12 mouse cellular contexts compared by ENCODE assay signal in the genomic region with DNA sequence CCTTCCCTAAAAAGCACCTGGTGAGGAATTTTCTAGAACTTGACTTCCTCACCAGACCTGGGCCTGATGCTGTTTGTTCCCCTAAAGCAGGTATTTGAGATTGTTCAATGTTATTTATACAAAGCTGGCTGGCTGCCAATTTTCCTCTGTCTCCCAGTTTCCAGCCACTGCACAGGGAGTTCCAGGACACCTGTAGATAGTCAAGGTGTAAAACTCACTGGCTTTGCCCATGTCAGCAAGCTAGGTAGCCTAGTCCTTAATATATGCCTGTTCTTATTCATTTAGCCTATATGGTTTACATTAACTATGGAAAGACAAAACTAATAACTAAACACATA. TPM values are rescaled to one million over a fixed set of nuclear protein-coding genes. Genes with fewer than 3 reads are reported as not detected.
DNase-seq lines count a peak whose midpoint lies in the region; ATAC-seq and TF ChIP-seq lines count a peak whose summit lies in the region.
"Had no signal": no experiment of that assay in that cellular context is flagged by ENCODE, and none has a peak within 500 bp of the region (broad histone marks: within the 10 kb centered on the region; RNA-seq: fewer than 3 reads in every experiment).

No protein-coding gene starts in this region.

- H3K27me3 ChIP-seq in heart, embryonic 14.5 days (ENCODE audit: control insufficient read depth, insufficient read depth, low read length) = no peaks in the 10 kb centered on the region
- H3K27me3 ChIP-seq in kidney, embryonic 16.5 days (ENCODE audit: insufficient read depth, low read length) = no peaks in the 10 kb centered on the region
- H3K27me3 ChIP-seq in lung, postnatal 0 days (replicated peaks; ENCODE audit: insufficient read depth, low read length) = no peaks in the 10 kb centered on the region
- H3K27me3 ChIP-seq in forebrain, embryonic 14.5 days (replicated peaks; ENCODE audit: control insufficient read depth, insufficient read depth, low read length) = no peaks in the 10 kb centered on the region
- H3K27me3 ChIP-seq: neural tube, embryonic 12.5 days had no signal

- H3K4me3 ChIP-seq in heart, embryonic 14.5 days (ENCODE audit: control insufficient read depth in 1 of 2, insufficient read depth in 1 of 2, low read depth in 1 of 2, low read length in 2 of 2) = no peak overlapping the region
- H3K4me3 ChIP-seq in kidney, embryonic 16.5 days (ENCODE audit: low read length) = no peak overlapping the region
- no peak overlapping the region for H3K4me3 ChIP-seq in lung, postnatal 0 days (ENCODE audit: low read depth, low read length)
- H3K4me3 ChIP-seq in forebrain, embryonic 14.5 days (ENCODE audit: low read depth, low read length) = no peak overlapping the region
- H3K4me3 ChIP-seq: megakaryocyte, embryonic 14.5 days; neural tube, embryonic 12.5 days had no signal

- no peak for ATAC-seq in heart, embryonic 14.5 days (ENCODE audit: insufficient number of reproducible peaks, insufficient read depth, low FRiP score, low read depth)
- ATAC-seq in kidney, embryonic 16.5 days (ENCODE audit: low FRiP score, low TSS enrichment) = no peak
- no peak for ATAC-seq in lung, postnatal 0 days
- ATAC-seq in forebrain, embryonic 14.5 days = no peak
- no peak for ATAC-seq in cerebellum, adult (ENCODE audit: insufficient number of reproducible peaks, low FRiP score, low TSS enrichment)

- H3K36me3 ChIP-seq in heart, embryonic 14.5 days (ENCODE audit: control insufficient read depth, insufficient read depth, low read length) = no peaks in the 10 kb centered on the region
- H3K36me3 ChIP-seq in kidney, embryonic 16.5 days (ENCODE audit: insufficient read depth, low read length) = no peaks in the 10 kb centered on the region
- no peaks in the 10 kb centered on the region for H3K36me3 ChIP-seq in lung, postnatal 0 days (ENCODE audit: insufficient read depth, low read length)
- no peaks in the 10 kb centered on the region for H3K36me3 ChIP-seq in forebrain, embryonic 14.5 days (ENCODE audit: control insufficient read depth, insufficient read depth, low read length)
- H3K36me3 ChIP-seq: neural tube, embryonic 12.5 days had no signal

- H3K9ac ChIP-seq in heart, embryonic 14.5 days (ENCODE audit: low read length) = peak overlapping the region; percentile 44; the same call in 1 of the 2 replicates
- peak overlapping the region; percentile 45; the same call in 1 of the 2 replicates for H3K9ac ChIP-seq in kidney, embryonic 16.5 days (replicated peaks; ENCODE audit: low read length)
- H3K9ac ChIP-seq in lung, postnatal 0 days (replicated peaks; ENCODE audit: low read depth) = no peak overlapping the region
- H3K9ac ChIP-seq in forebrain, embryonic 14.5 days (ENCODE audit: low read length) = no peak overlapping the region
- H3K9ac ChIP-seq: neural tube, embryonic 12.5 days had no signal

- peak overlapping the region; percentile 38; the same call in 1 of the 2 replicates for H3K4me2 ChIP-seq in heart, embryonic 14.5 days (ENCODE audit: low read length)
- no peak overlapping the region for H3K4me2 ChIP-seq in kidney, embryonic 16.5 days (replicated peaks; ENCODE audit: low read depth, low read length)
- no peak overlapping the region for H3K4me2 ChIP-seq in lung, postnatal 0 days (replicated peaks; ENCODE audit: low read depth, low read length)
- H3K4me2 ChIP-seq in forebrain, embryonic 14.5 days (ENCODE audit: low read length) = no peak overlapping the region
- H3K4me2 ChIP-seq: neural tube, embryonic 12.5 days had no signal

- no peak for TF ChIP-seq CTCF in lung, postnatal 0 days (IDR thresholded peaks at IDR 0.05)

- no peak for TF ChIP-seq EP300 in lung, postnatal 0 days (IDR thresholded peaks at IDR 0.05)

- H3K27ac ChIP-seq in heart, embryonic 14.5 days (replicated peaks in 1 of 2; ENCODE audit: control insufficient read depth in 1 of 2, insufficient read depth in 1 of 2, low read depth in 2 of 2, low read length in 2 of 2) = peak overlapping the region; percentile 79 to 87
- H3K27ac ChIP-seq in kidney, embryonic 16.5 days (ENCODE audit: low read length) = peak overlapping the region; percentile 82
- H3K27ac ChIP-seq in lung, postnatal 0 days (ENCODE audit: low read length) = 0 out of 2 replicates have a peak overlapping the region, but pooled peaks have one; percentile 9
- no peak overlapping the region for H3K27ac ChIP-seq in forebrain, embryonic 14.5 days (ENCODE audit: low read depth, low read length)
- H3K27ac ChIP-seq: neural tube, embryonic 12.5 days had no signal

- H3K4me1 ChIP-seq in heart, embryonic 14.5 days (ENCODE audit: control insufficient read depth in 2 of 2, insufficient read depth in 2 of 2, low read length in 2 of 2) = peaks cover 9 to 15% of the 10 kb centered on the region in 2 experiments
- H3K4me1 ChIP-seq in kidney, embryonic 16.5 days (ENCODE audit: insufficient read depth, low read length) = peaks cover 17% of the 10 kb centered on the region
- H3K4me1 ChIP-seq in lung, postnatal 0 days (ENCODE audit: insufficient read depth, low read depth, low read length) = 0 out of 2 replicates have a peak, but pooled peaks cover 6% of the 10 kb centered on the region
- H3K4me1 ChIP-seq in forebrain, embryonic 14.5 days (ENCODE audit: control insufficient read depth, insufficient read depth, low read length) = peaks cover 4% of the 10 kb centered on the region; the same call in 1 of the 2 replicates

- peak; percentile 30 for DNase-seq in kidney, adult 18-20 months
- DNase-seq in kidney, adult 8-10 months = no peak
- DNase-seq in lung, postnatal 0 days (ENCODE audit: low spot score) = peak; percentile 21
- DNase-seq in layer of hippocampus, adult 8-10 months (ENCODE audit: low spot score in 2 of 2) = no peak
- no peak for DNase-seq in forebrain, embryonic 14.5 days (ENCODE audit: low spot score)
- DNase-seq: cerebellum, postnatal 10 days; gastrocnemius, postnatal 14 days had no signal

- H3K9me3 ChIP-seq in heart, embryonic 14.5 days (ENCODE audit: control insufficient read depth, low read length) = no peaks in the 10 kb centered on the region
- no peaks in the 10 kb centered on the region for H3K9me3 ChIP-seq in kidney, embryonic 16.5 days (ENCODE audit: low read length)
- H3K9me3 ChIP-seq in lung, postnatal 0 days (ENCODE audit: low read length) = no peaks in the 10 kb centered on the region
- no peaks in the 10 kb centered on the region for H3K9me3 ChIP-seq in forebrain, embryonic 14.5 days (replicated peaks; ENCODE audit: control insufficient read depth, low read length)
- H3K9me3 ChIP-seq: neural tube, embryonic 12.5 days had no signal

RNA-seq across cellular contexts. Expression of a gene that starts 25.8 kb away (rescaled TPM):
- 7.4 TPM in 2 replicates for polyA plus RNA-seq in heart, embryonic 14.5 days (2014; fragmentation: Nextera tagmentation; extraction: Ambion mirVana)
- polyA plus RNA-seq in kidney, embryonic 16.5 days (2015; fragmentation: Nextera tagmentation; extraction: Ambion mirVana) = 6.1 and 6.7 TPM in 2 replicates
- 4.6 and 5.3 TPM in 2 replicates for polyA plus RNA-seq in lung, postnatal 0 days (2015; fragmentation: Nextera tagmentation; extraction: Ambion mirVana)
- 10 to 100 TPM in 1 of 4 experiments, 1 to 10 TPM in 3; 8.0 to 11.8 (median 9.4) TPM for total RNA-seq in layer of hippocampus, adult 8-10 months (2022)
- polyA plus RNA-seq in forebrain, embryonic 14.5 days (2014; fragmentation: Nextera tagmentation; extraction: Ambion mirVana) = 0.51 and 0.99 TPM in 2 replicates

RNA-seq across cellular contexts. Expression of a gene that starts 44.5 kb away (rescaled TPM):
- polyA plus RNA-seq in heart, embryonic 14.5 days (2014; fragmentation: Nextera tagmentation; extraction: Ambion mirVana) = 2.2 and 2.4 TPM in 2 replicates
- polyA plus RNA-seq in kidney, embryonic 16.5 days (2015; fragmentation: Nextera tagmentation; extraction: Ambion mirVana) = 3.0 and 3.7 TPM in 2 replicates
- polyA plus RNA-seq in lung, postnatal 0 days (2015; fragmentation: Nextera tagmentation; extraction: Ambion mirVana) = 4.3 and 5.7 TPM in 2 replicates
- under 1 TPM in 3 of 4 experiments, not detected in 1; 0.41 to 0.61 (median 0.50) TPM for total RNA-seq in layer of hippocampus, adult 8-10 months (2022)
- polyA plus RNA-seq in forebrain, embryonic 14.5 days (2014; fragmentation: Nextera tagmentation; extraction: Ambion mirVana) = 0.57 and 0.72 TPM in 2 replicates

RNA-seq across cellular contexts. Expression of a gene that starts 44.5 kb away (rescaled TPM):
- 12.3 and 19.4 TPM in 2 replicates for polyA plus RNA-seq in heart, embryonic 14.5 days (2014; fragmentation: Nextera tagmentation; extraction: Ambion mirVana)
- 8.7 and 13.4 TPM in 2 replicates for polyA plus RNA-seq in kidney, embryonic 16.5 days (2015; fragmentation: Nextera tagmentation; extraction: Ambion mirVana)
- 8.9 and 13.4 TPM in 2 replicates for polyA plus RNA-seq in lung, postnatal 0 days (2015; fragmentation: Nextera tagmentation; extraction: Ambion mirVana)
- total RNA-seq in layer of hippocampus, adult 8-10 months (2022) = 1 to 10 TPM in 2 of 4 experiments, not detected in 2; 1.8 to 2.0 TPM
- polyA plus RNA-seq in forebrain, embryonic 14.5 days (2014; fragmentation: Nextera tagmentation; extraction: Ambion mirVana) = 1.1 and 1.3 TPM in 2 replicates

Comparison
In these comparisons a context has a peak if more than half of its experiments do, and no peak if none do; other contexts are left out.
1. DNase-seq: peak in kidney, adult 18-20 months (single experiment) and lung, postnatal 0 days (single experiment); none in kidney, adult 8-10 months (0 of 2), layer of hippocampus, adult 8-10 months (0 of 2) and forebrain, embryonic 14.5 days (single experiment).
2. H3K9ac ChIP-seq: peak in heart, embryonic 14.5 days (single experiment) and kidney, embryonic 16.5 days (single experiment); none in lung, postnatal 0 days (single experiment) and forebrain, embryonic 14.5 days (single experiment).